Mouse (Mus musculus) bone marrow, adult 2 months (tissue): ENCODE measurements around the gene Rtn4rl1.

Source experiments
- CTCF ChIP-seq: fragments of 200-500 bp; IDR thresholded peaks from 2 replicates; pipeline ENCODE4 v1.5.1; 2011; ENCODE audit warnings: low read length, control low read depth; ENCODE audit not compliant: control insufficient read depth, insufficient read depth
- POLR2A ChIP-seq: fragments of 200-500 bp; IDR thresholded peaks from 2 replicates; pipeline ENCODE4 v1.6.1; 2011; ENCODE audit warnings: low read depth, mild to moderate bottlenecking, control low read depth, low read length, borderline replicate concordance; ENCODE audit not compliant: control insufficient read depth

DNA sequence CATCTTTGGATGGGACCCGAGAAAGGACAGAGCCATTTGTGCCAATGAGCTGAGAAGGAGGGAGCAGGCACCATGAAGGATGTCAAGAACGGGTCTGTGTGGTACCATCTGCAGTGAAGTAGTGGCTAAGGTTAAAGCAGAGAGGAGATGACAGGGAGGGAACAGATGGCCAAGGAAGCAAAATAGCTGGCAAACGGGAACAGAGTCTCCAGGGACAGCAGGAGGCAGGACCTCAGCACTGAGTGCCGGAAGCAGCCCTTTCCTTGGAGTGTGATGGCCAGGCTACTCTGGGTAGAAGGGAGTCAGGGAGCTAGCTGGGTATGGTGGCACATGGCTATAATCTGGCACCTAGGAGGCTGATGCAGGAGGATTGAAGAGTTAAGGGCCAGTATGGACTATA is 5.2 kb downstream of the Rtn4rl1 start:
- no peak for TF ChIP-seq CTCF
- TF ChIP-seq POLR2A = no peak
